Mouse (Mus musculus) retina, adult 2 months (tissue): ENCODE data around the gene Tfap2e.

ENCODE experiments used
- DNase-seq: peaks from one replicate; pipeline ENCODE4 v3.0.0-alpha.2; 2012; ENCODE audit warnings: low read depth, low spot score

The Tfap2e gene

DNA sequence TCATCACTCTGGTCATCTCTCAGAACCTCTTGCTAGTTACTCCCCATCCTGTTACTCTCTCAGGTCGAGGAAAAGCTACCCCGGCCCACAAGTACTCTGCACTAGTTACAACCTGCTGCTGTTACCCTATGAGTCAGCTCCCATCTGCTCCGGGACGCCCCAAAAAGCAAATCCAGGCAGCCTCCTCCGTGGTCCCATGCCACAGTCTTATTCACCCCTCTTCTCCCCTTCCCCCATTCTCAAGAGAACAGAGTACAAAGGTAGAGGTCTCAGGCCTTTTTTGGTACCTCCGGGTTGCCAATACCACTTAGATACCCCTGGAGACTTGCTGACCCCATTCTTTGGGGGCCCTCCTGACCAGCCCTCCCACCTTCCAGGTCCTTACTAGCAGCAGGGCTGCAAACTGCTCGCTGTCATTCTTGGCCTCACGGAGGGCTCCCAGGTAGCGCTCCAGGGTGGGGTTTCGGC lies 15.6 kb upstream of the Tfap2e start:
- DNase-seq: no peak

DNA sequence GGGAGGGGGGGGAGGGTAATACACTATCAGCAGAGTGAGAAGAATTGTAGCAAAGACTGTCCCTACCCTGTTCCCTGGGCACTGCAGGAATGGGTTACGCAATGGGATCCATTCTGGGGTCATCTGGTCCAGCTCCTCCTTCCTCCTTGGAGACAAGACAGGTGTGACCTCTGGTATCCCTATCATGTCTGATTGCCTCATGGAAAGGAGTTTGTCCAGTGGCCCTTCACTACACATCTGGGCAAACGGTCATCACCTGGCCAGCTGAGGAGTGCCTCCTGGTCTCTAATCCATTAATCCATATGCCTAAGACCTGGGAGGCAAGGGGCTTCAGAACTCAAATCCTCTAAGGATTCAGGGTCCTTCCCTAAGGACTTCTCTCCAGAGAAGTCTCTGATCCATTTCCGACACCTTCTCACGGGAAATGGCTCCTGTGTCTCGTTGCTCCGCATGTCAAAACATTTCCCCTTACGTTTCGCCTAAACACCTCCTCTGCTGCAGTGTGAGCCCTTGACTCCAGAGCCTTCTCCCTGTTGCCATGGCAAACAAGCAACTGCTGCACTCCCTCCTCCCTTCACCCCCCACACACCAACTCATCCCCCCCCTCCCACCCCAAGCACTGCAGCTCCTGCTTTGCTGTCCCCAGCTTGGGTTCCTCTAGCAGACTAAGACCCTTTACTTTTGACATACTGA lies 15.0 kb upstream of the Tfap2e start:
- no peak for DNase-seq

DNA sequence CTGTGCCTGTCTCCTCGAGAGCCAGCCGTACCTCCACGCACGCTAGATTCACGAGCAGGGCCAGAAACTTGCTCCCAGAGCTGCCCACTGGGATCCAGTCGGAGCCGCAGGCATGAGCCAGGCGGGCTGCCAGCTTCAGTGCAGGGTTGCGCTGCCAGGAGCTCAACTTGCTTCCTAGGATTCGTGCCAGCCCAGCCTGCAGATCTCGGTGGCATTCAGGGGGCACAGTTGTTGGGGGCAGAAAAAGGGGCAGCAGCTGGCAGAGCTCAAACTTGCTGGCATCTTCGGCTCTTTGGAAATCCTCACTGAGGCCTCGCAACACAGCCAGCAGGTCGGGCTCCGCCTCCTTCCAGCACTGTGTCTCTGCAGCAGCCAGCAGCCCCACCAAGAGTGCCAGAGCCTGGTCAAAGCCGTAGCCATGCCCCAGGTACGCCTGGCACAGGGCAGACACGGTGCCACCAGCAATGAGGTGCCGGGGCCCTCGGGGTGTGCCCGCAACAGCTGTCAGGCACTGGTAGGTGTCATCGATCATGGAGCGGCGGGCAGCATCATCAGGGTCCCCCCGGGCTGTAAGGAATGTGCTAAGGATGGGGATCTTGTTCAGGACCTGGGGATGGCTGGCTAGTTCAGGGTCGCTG lies 14.1 kb upstream of the Tfap2e start:
- no peak for DNase-seq

DNA sequence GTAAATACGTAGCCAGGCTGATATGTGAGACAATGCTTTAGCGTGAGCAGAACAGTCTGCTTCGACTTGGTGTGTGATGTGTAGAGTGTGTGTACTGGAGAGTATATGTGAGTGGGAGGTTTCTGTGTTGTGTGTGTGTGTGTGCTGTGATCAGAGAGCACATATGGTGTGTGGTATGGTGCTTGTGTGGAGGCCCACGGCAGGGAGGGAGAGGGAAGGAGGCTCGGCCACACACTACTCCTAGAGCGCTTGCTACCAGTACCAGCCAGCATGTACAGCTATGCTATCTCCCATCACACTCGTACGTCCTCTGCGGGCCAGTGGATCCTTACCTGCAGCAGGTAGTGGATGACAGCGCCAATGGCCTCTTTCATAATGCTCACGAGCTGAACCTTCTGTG lies 13.5 kb upstream of the Tfap2e start:
- DNase-seq: no peak

DNA sequence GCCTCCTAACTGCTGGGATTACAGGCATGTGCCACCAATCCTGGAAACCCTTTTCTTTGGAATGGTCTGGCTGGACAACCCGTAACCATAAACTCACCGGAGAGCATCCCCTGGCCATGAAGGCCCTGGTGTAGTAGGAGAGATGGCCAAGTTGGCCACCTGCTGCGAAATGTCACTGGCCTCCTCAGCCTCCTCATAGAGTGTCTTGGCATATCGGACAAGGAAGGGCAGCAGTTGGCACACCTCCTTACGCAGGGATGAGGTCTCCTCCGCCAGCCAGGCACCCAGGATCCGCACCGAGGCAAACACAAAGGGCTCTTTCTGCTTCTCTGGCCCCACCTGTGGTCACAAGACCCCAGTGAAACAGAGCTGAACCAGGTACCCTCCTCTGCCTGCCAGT lies 12.3 kb upstream of the Tfap2e start:
- no peak for DNase-seq

DNA sequence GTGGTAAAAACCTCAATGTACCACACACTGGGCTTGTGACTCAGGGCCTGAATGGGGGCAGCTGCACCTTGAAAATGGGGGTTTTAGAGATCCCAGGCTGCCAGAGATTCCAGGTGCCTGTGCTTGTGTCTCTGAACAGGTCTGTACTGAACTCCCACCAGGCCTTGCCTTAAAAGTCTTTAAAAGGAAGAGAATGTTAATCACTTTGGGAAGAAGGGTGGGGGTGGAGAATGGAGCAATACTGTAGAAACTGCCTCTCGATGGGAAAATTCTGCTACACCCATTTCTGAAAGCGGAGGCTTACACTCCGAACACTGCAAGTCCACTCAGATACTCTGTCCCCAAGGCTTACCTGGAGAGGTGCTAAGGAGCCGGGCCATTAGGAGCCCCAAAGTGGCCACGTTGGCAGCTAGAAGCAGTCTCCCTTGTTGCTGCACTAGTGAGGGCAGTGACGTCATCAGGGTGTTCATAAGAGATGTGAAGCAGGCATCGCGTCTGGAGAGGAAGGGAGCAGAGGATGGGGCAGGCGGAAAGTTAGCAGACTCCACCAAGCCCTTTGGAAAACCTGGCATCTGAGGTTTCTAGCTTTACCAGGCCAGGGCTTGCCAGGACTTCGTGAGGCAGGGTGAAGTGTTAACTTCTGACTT lies 10.3 kb upstream of the Tfap2e start:
- no peak for DNase-seq

DNA sequence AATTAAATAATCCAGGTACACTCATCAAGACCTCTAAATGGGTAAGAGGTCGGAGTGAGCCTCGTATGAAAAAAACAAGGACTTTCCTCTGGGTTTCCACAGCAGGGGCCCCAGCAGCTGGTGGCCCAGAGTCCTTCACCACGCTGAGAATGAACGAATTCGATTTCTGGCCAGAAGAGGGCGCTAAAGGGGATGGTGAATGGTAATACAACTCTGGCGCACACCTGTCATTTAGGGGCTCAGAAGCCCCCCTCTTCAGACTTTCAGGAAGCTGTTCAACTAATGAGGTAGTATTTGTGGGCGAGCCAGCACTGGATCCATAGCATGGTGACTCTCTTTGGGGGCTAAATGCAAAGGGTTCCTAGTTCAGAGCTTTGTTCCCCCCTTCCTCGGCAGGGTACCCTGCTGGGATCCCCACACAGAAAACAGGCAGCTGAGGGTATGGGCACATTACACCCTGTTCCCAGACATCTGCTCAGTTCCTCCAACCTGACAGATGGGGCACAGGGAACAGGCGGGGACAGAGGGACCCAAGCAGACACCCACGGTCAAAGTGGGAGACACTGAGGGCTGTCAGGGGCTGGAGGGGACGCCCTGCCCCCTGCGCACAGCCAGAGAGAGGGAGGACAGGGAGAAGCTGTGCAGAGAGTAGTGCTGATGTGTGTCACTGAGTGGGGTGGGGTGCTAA lies 9.6 kb upstream of the Tfap2e start:
- no peak for DNase-seq

DNA sequence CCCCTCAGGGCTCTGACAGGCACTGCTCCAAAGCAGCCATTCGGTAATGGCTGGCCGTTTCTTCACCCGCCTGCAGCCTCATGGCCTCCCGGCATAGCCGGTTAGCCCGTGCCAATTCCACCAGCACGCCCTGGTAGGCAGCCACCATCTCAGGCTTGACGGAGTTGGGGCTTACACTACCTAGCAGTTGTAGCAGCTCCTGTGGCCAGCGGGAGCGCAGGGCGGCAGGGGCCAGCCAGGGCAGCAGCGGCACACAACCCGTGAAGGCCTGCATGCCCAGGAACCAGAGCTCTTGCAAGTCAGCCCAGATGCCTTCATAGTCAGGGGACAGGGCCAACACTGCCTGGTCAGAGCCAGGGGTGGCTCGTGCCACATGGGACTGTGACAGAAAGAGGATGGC lies 8.8 kb upstream of the Tfap2e start:
- DNase-seq: no peak

DNA sequence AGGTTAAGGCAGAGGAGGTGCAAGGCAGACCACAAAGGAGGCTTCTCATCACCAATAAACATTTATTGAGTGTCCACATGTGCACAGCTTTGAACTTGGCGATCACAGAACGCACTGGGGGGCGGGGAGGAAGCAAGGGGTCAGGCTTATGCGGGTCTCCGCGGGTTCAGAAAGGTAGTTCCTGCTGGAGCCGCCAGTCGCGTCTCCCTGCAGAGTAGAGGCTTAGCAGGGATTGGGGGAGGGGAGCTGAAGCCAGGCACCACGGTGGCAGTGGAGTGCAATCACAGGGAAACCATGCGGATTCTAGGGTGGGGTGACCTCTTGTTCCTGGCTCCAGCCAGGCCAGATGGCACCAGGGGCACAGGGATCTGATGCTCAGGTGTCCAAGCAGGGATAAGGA lies 7.7 kb upstream of the Tfap2e start:
- no peak for DNase-seq

DNA sequence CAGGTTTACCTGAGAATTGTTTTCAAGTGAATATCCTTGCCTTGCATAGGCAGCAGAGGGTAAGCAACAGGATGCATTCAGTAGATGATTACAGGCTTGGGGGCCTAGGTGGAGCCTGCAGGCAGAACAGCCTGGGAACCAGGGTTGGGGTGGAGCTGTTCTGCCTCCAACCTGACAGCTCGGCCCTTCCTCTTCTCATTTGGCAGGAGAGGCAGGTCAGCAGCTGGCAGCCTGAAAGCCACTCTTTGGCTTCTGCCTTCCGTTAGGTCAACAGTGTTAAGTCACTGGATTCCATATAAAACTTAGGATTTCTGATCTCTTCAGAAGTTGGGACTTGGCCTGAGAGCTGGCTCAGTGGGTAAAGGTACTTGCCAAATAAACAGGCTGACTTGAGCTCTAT lies 6.9 kb upstream of the Tfap2e start:
- no peak for DNase-seq

DNA sequence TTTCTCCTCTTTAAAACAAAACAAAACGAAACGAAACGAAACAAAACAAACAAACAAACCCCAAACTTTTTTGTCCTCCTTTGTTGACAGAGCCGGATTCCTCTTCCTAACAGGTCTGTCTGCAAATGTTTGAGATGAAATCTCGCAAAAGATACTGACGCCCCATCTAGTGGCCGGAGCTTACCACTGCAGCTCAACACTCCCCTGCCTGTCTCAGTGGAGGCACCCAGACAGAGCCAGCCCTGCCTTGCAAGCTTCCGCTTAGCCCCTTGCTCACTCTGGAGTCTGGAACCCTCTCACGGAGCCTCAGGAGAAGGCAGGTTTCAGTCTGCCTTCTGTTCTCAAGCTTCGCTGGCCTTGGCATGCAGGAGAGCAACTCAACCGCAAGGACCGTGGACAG lies 5.4 kb upstream of the Tfap2e start:
- DNase-seq: peak; percentile 45

DNA sequence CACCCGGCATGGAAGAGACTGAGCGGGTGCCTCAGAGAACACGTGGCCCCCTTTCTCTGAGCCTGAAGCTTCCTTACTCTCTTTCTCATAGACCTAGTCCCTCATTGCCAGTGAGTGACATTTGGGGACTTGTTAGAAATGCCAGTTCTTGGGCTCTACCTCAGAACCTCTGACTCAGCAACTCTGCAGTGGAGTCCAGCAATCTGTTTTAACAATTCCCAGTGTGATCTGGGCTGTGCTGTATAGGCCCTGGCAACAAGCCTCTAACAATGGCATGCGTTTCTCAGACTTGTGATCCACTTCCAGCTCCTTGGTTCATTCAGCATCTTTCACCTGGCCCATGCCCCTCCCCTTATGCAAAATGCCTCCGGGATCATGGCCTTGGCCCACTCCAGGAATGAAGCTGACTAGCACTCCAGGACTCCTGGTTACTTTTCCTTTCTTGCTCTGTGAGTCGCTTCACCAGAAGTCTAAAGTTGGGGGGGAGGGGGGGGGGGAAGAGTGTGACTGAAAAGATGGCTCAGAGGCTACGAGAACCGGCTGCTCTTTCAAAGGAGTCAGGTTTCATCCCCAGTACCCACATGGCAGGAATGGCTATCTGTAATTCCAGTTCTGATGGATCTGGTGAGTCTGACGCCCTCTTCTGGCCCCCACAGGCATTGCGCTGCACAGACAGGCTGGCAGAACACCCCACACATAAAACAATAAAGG lies 4.1 kb upstream of the Tfap2e start:
- DNase-seq: no peak

DNA sequence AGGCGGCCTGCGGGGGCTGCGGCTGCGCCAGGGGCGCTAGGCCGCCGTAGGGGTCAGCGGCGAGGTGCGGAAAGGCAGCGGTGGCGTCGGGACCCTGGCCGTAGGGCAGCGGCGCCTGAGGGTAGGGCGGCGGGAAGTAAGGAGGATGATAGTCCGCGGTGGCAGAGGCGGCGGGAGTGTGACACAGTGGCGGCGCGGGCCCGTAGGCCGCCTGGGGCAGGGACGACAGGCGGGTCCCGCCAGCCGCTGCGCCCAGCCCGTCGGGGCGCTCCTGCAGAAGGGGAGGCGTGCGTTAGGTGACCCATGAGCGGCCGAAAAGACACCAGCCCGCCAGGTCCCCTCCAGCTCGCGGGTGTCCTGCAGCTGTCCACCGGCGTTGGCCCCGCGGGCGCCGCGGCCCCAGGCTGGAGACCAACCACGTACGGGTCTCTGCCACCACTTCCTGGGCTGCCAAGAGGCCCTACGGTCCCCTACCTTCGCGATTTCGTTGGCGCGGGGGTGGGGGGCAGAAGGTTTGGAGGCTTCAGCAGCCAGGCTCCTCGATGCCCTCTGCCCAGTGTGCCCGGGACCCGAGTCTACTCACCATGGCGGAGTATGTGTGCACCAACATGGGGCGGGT lies 549 bp downstream of the Tfap2e start:
- no peak for DNase-seq

DNA sequence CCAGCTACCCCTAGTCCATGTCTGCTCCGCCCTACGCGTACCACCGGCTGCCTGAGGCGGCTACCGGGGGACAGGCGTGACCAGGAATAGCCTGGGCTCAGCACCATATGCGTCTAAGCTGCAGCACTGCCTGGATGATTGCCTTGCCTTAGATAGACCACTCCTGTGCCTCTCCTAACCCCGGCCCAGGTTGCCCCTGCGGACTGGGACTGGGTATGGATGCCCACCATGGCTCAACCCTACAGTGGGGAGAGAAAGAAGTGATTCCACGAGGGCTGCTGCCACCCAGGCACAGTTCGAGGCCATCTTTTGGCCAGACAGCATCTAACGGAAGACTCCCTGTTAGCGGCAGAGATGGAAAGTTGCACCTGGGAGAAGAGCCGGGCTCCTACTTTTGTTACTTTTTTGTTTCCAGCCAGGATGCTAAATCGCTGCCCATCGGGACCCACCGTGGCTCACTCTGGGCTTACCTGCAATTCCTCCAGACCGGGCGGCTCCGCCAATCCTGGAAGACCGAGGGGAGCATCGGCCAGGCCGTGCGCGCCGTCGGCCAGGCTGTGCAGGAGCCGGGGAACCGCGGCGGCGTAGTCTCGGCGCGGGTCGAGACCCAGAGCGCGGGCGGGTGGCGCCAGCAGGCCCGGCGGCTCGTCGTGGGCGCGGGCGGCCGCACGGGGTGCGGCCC lies 1.2 kb downstream of the Tfap2e start:
- DNase-seq: no peak

DNA sequence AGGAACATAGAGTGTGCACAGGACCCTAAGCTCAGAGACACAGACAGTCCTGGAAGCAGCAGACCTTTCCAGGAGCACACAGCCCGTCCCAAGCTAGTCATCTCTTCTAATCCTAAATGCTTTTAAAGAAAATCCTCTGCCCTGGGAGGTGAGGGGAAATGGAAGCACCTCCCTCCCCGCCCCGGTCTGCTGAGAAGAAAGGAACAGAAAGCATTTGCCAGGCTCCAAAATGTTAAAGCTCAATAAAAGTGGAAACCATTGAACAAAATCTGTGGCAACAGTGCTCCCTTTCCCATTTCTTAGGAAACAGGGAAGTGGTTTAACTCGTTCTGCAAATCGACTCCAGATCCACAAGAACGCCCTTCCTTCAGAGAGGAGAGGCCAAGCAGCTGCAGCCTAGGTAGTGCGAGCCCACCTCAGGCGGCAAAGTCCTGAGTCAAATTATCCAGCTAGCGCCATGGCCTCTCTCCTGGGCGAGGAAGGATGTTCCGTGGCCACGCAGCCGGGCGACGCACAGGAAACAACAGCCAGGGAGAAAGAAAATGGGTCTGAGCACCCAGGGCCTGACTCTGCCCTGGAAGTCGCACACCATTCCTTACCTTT lies 1.9 kb downstream of the Tfap2e start:
- DNase-seq: no peak

DNA sequence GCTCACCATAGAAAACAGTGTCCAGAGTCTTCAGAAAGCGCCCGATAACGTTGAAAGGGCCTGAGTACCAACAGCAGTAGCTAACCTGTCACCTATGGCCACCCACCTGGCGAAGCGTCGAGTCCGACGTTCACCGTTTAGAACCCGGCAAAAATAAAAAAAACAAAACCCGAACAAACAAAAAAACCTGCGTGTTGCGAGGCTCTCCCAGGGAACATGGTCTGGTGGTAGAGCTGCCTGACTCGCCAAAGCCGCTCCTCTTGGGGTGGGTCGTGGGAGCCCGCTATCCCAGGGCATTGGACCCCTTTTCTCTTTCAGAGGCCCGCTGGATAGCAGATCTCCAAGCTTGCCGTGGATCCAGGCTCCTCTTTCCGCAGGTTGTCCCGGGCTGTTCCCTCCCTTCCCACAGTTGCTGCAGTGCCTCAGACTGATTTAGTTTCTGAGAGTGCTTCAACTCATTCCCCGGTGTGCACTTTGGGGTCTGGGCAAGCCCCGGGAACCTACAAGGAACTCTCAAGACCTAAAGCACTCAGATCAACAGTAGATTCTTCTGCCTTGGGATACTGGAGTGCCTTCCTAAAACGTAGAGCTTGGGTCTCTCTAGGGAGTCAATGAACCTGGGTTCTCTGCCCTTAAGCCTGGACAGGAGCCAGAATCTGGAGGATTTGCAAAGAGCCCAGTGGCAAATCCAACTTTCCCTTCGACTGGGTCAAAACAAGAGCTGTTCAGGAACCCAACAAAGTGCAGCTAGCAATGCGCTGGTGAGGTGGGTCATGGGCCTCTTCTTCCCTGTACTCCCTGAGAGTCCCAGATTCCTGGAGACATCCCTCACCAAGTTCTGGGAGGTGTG lies 3.3 kb downstream of the Tfap2e start:
- DNase-seq: no peak

DNA sequence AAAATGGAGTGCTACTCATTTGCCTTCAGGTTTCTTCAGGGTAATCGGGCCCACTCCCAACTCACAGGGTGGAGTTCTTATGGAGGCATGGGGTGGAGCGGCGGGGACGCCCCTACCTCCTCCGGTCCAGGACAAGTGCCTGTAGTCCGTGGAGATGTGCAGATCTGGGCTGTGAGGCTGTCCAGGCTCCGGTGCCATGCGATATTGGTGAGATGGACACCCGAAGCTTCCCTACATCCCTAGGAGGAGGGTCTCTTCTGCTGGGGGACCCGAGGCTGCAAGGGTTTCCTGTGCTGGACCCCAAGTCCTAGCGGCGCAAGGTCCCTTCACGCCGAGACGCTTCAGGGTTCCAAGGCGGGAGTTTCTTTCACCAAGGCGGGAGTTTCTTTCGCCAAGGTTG lies 3.9 kb downstream of the Tfap2e start:
- no peak for DNase-seq

DNA sequence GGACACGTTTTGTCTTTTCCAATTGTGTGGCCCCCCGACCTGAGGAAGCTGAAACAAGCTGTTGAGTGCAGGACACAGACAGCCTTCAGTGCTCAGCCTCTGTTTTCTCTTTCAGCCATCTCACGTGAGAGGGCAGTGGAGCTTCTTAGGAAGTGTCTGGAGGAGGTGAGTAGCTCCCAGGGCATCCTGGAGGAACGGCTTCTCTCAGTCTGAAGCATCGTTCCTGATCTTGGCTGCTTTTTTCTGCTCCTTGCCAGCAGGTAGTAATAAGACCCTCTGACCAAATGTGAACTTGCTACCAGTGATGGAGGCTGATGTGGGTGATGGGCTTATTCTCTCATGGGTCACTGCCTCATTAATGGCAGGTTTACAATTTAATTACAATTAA lies 28.6 kb downstream of the Tfap2e start:
- no peak for DNase-seq

DNA sequence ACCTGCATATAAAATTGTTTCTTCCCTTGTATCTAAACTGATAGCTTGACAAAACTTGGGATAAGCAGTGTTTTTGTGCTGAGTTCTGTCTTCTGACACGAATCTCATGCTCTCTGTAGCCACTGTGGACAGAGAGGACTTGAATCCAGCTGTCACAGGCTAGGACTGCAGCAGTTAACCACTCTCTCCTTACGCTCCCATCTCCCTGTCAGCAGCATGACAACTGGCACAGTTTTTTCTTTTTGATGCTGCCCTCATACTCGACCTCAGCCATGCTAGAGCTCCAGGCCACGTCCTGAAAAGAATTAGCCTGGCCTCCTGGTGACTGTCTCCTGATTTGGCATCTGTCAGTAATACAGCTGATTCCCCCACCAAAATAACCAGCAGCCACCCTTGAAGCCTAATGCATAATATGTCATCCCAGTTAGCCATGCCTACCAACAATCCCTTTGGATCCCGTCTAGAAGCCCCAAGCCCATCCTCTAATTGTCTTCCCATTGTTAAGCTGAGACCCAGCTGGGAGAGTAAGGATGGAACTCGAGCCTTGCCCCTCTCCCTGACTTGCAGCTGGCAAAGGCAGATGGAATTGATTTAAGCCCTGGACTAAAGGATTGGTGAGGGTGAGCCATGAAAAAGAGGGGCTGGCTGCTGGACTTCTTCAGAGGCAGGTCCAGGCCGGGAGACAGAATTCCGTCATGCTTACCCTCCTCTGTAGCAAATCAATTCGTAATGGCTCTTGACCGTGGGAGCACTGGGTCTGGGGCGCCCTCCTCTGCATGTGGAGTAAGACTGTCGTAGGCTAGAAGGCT lies 29.2 kb downstream of the Tfap2e start:
- no peak for DNase-seq
